Mouse (Mus musculus) kidney, adult 2 months (tissue): ENCODE measurements around the gene Aacs. TPM values are rescaled to one million over a fixed set of nuclear protein-coding genes. Genes with fewer than 3 reads are reported as not detected.
"Not testable (repeated sequence)": the region's sequence is repeated elsewhere in the genome, so short reads cannot be mapped to it uniquely, and the experiment has no call there.

Source experiments
- DNase-seq: peaks from one replicate; pipeline ENCODE4 v3.0.0; 2021
- H3K27ac ChIP-seq: fragments of 200-500 bp; 2 replicates; pipeline ENCODE4 v1.5.1; 2012; ENCODE audit warnings: low read depth, low read length, control low read depth, inconsistent platforms; ENCODE audit not compliant: insufficient read depth
- H3K27me3 ChIP-seq: fragments of 200-500 bp; replicated peaks from 2 replicates; pipeline ENCODE4 v1.6.1; 2012; ENCODE audit warnings: mild to moderate bottlenecking, moderate library complexity, low read length, inconsistent platforms; ENCODE audit not compliant: control insufficient read depth, insufficient read depth
- H3K36me3 ChIP-seq: fragments of 200-500 bp; 2 replicates; pipeline ENCODE4 v1.6.1; 2012; ENCODE audit warnings: mild to moderate bottlenecking, moderate library complexity, low read length, inconsistent platforms; ENCODE audit not compliant: control insufficient read depth, insufficient read depth
- H3K4me1 ChIP-seq: fragments of 200-500 bp; 2 replicates; pipeline ENCODE4 v1.6.1; 2011; ENCODE audit warnings: low read length; ENCODE audit not compliant: control insufficient read depth, insufficient read depth
- H3K4me3 ChIP-seq: fragments of 200-500 bp; 2 replicates; pipeline ENCODE4 v1.5.1; 2011; ENCODE audit warnings: mild to moderate bottlenecking, low read depth, low read length, control low read depth; ENCODE audit not compliant: insufficient read depth
- CTCF ChIP-seq: fragments of 200-500 bp; conservative IDR thresholded peaks from 2 replicates; pipeline ENCODE4 v1.5.1; 2011; ENCODE audit warnings: low read depth, mild to moderate bottlenecking, control low read depth, low read length, moderate library complexity, mixed read lengths; ENCODE audit not compliant: insufficient read depth, insufficient read length
- POLR2A ChIP-seq: fragments of 200-500 bp; IDR thresholded peaks from one replicate; pipeline ENCODE4 v1.6.1; 2011; ENCODE audit warnings: low read depth, low read length, control low read depth
- WGBS: fragments of 180-500 bp; shearing (Covaris S2); methylation state at CpG from one replicate; pipeline ENCODE4 v1.1.7; 2018; 5-methylcytosine and 5-hydroxymethylcytosine counted together
- polyA plus RNA-seq: library from polyadenylated mRNA; depleted of rRNA; stranded (reverse); fragments of >200 nt; gene quantifications from 2 replicates; pipeline ENCODE4 v1.2.3, GENCODE M21; 2012

The Aacs gene
- polyA plus RNA-seq, 1 experiment, result 102 TPM

GRCm38 (mm10) chr5:125485031-125485778 is 9.6 kb downstream of the Aacs start:
- WGBS, result 73% methylated on average over 4 of the region's 4 CpGs
- H3K4me1 ChIP-seq, result peaks cover 20% of the 10 kb centered on the region
- H3K4me3 ChIP-seq, result no peak overlapping the region
- no peak overlapping the region; the same call in 1 of the 2 replicates for H3K27ac ChIP-seq
- peaks cover 6% of the 10 kb centered on the region; the same call in 1 of the 2 replicates for H3K36me3 ChIP-seq
- H3K27me3 ChIP-seq, result no peaks in the 10 kb centered on the region
- DNase-seq, result peak; percentile 78
- TF ChIP-seq CTCF (no peak), POLR2A (no peak)

GRCm38 (mm10) chr5:125486088-125486487 is 10.5 kb downstream of the Aacs start:
- 50% methylated on average over 1 of the region's 1 CpGs for WGBS
- Histone ChIP-seq H3K36me3 (peaks cover 6% of the 10 kb centered on the region; the same call in 1 of the 2 replicates), H3K27ac (no peak overlapping the region; the same call in 1 of the 2 replicates), H3K4me3 (no peak overlapping the region), H3K27me3 (no peaks in the 10 kb centered on the region), H3K4me1 (peaks cover 20% of the 10 kb centered on the region)
- TF ChIP-seq CTCF (no peak), POLR2A (no peak)
- DNase-seq, result peak; percentile 76

GRCm38 (mm10) chr5:125487375-125488115 is 11.9 kb downstream of the Aacs start:
- no peak overlapping the region for H3K4me3 ChIP-seq
- TF ChIP-seq CTCF, result no peak
- TF ChIP-seq POLR2A, result no peak
- H3K27me3 ChIP-seq, result no peaks in the 10 kb centered on the region
- H3K4me1 ChIP-seq, result peaks cover 20% of the 10 kb centered on the region
- H3K36me3 ChIP-seq, result peaks cover 6% of the 10 kb centered on the region; the same call in 1 of the 2 replicates
- peak overlapping the region; percentile 62 for H3K27ac ChIP-seq
- WGBS, result 38% methylated on average over 11 of the region's 11 CpGs
- peak; percentile 95 for DNase-seq

- no peak; the same call in 1 of the 2 replicates for TF ChIP-seq CTCF
- 39% methylated on average over 4 of the region's 4 CpGs for WGBS
- peak overlapping the region; percentile 62 for H3K27ac ChIP-seq
- H3K36me3 ChIP-seq, result peaks cover 4% of the 10 kb centered on the region; the same call in 1 of the 2 replicates
- H3K4me3 ChIP-seq, result no peak overlapping the region
- H3K27me3 ChIP-seq, result no peaks in the 10 kb centered on the region
- H3K4me1 ChIP-seq, result peaks cover 20% of the 10 kb centered on the region
- peak; percentile 33 for DNase-seq
These were observed 12.5 kb downstream of the Aacs start for GRCm38 (mm10) chr5:125488116-125488455.

- not testable (repeated sequence) for H3K36me3 ChIP-seq, H3K27me3 ChIP-seq, DNase-seq, H3K4me3 ChIP-seq, H3K27ac ChIP-seq
- peaks cover 20% of the 10 kb centered on the region for H3K4me1 ChIP-seq
- WGBS, result 85% methylated on average over 5 of the region's 5 CpGs
These were observed 13.3 kb downstream of the Aacs start for GRCm38 (mm10) chr5:125488953-125489352.

GRCm38 (mm10) chr5:125491107-125491506 is 15.5 kb downstream of the Aacs start:
- Histone ChIP-seq H3K27me3 (no peaks in the 10 kb centered on the region), H3K27ac (no peak overlapping the region), H3K4me1 (peaks cover 10% of the 10 kb centered on the region; the same call in 1 of the 2 replicates), H3K4me3 (no peak overlapping the region), H3K36me3 (peaks cover 4% of the 10 kb centered on the region; the same call in 1 of the 2 replicates)
- WGBS, result 85% methylated on average over 10 of the region's 10 CpGs
- TF ChIP-seq POLR2A, result no peak
- TF ChIP-seq CTCF, result no peak
- no peak for DNase-seq
